Mouse (Mus musculus) urinary bladder, adult 18-20 months (tissue): Measurements from ENCODE around the gene Mtmr10.
A peak's percentile ranks its signal among the peaks of the same experiment; 100 is the strongest.

Experiments
- DNase-seq, 2 experiments: peaks; one replicate each; pipeline ENCODE4 v3.0.0; 2022; ENCODE audit warnings: low spot score in 2 of 2, mixed read lengths in 2 of 2

Mtmr10 gene

GRCm38 (mm10) chr7:64291722-64292121 is 4.3 kb downstream of the Mtmr10 start:
- no peak for DNase-seq

- DNase-seq: no peak
These were observed 9.0 kb downstream of the Mtmr10 start for GRCm38 (mm10) chr7:64296286-64297010.

GRCm38 (mm10) chr7:64310241-64310640 is 22.8 kb downstream of the Mtmr10 start:
- DNase-seq: no peak

- DNase-seq: no peak
These were observed 23.3 kb downstream of the Mtmr10 start for GRCm38 (mm10) chr7:64310756-64311155.

GRCm38 (mm10) chr7:64312811-64313210 is 25.4 kb downstream of the Mtmr10 start:
- DNase-seq: no peak

GRCm38 (mm10) chr7:64321125-64321524 is 33.7 kb downstream of the Mtmr10 start:
- DNase-seq: no peak

- no peak for DNase-seq
These were observed 34.2 kb downstream of the Mtmr10 start for GRCm38 (mm10) chr7:64321658-64322057.

GRCm38 (mm10) chr7:64326892-64327291 is 39.4 kb downstream of the Mtmr10 start:
- peak; percentile 42 to 82 for DNase-seq

GRCm38 (mm10) chr7:64327486-64327885 is 40.0 kb downstream of the Mtmr10 start:
- no peak for DNase-seq

- no peak for DNase-seq
These were observed 43.9 kb downstream of the Mtmr10 start for GRCm38 (mm10) chr7:64331309-64331708.

- no peak for DNase-seq
These were observed 45.2 kb downstream of the Mtmr10 start for GRCm38 (mm10) chr7:64332686-64333085.

- no peak for DNase-seq
These were observed 60.4 kb downstream of the Mtmr10 start for GRCm38 (mm10) chr7:64347813-64348212.

GRCm38 (mm10) chr7:64349147-64349861 is 61.9 kb downstream of the Mtmr10 start:
- DNase-seq: no peak

- no peak for DNase-seq
These were observed 63.6 kb downstream of the Mtmr10 start for GRCm38 (mm10) chr7:64351087-64351486.

- no peak for DNase-seq
These were observed 66.8 kb downstream of the Mtmr10 start for GRCm38 (mm10) chr7:64354206-64354605.

- DNase-seq: no peak
These were observed 69.2 kb downstream of the Mtmr10 start for GRCm38 (mm10) chr7:64356661-64357060.

- no peak for DNase-seq
These were observed 70.0 kb downstream of the Mtmr10 start for GRCm38 (mm10) chr7:64357405-64357804.

GRCm38 (mm10) chr7:64358666-64359065 is 71.2 kb downstream of the Mtmr10 start:
- no peak for DNase-seq

- DNase-seq: no peak
These were observed 72.6 kb downstream of the Mtmr10 start for GRCm38 (mm10) chr7:64359943-64360585.

- DNase-seq: no peak
These were observed 73.1 kb downstream of the Mtmr10 start for GRCm38 (mm10) chr7:64360586-64360945.

GRCm38 (mm10) chr7:64365863-64366262 is 78.4 kb downstream of the Mtmr10 start:
- no peak for DNase-seq

- no peak for DNase-seq
These were observed 82.4 kb downstream of the Mtmr10 start for GRCm38 (mm10) chr7:64369841-64370240.
